Mouse (Mus musculus): Measurements from ENCODE around the gene Sf3a2.

Sf3a2 gene

GRCm38 (mm10) chr10:80843931-80844547 is 46.0 kb downstream of the Sf3a2 start, which contains the start of gene Lingo3:
Lingo3 (minus strand) TSS chr10:80844039.
- no peak for DNase-seq (ENCODE audit: low read depth in 2 of 2, low spot score in 2 of 2)

GRCm38 (mm10) chr10:80845055-80845693 is 47.2 kb downstream of the Sf3a2 start:
- DNase-seq (ENCODE audit: low read depth in 2 of 2, low spot score in 2 of 2): no peak

GRCm38 (mm10) chr10:80845732-80846131 is 47.7 kb downstream of the Sf3a2 start:
- no peak for DNase-seq (ENCODE audit: low read depth in 2 of 2, low spot score in 2 of 2)

- DNase-seq (ENCODE audit: low read depth in 2 of 2, low spot score in 2 of 2): peak; percentile 29 to 59
These were observed 50.6 kb downstream of the Sf3a2 start for GRCm38 (mm10) chr10:80848571-80848970.

All from CD8-positive naive resting alpha-beta T cell, adult 2 months (primary cell).